Mouse (Mus musculus) limb, embryonic 11.5 days (tissue): Measurements from ENCODE around the gene Slc35f5. TPM values are rescaled to one million over a fixed set of nuclear protein-coding genes. Genes with fewer than 3 reads are reported as not detected.
"Not testable (repeated sequence)": the region's sequence is repeated elsewhere in the genome, so short reads cannot be mapped to it uniquely, and the experiment has no call there.

Experiments used
- ATAC-seq: fragments of 200-750 bp; cut with Nextera tagmentation; 2 replicates; pipeline ENCODE4 v1.8.0; 2017; ENCODE audit warnings: low read depth; ENCODE audit not compliant: insufficient number of reproducible peaks, low FRiP score, low TSS enrichment
- DNase-seq: peaks from one replicate; pipeline ENCODE4 v3.0.0-alpha.2; 2015; ENCODE audit warnings: low spot score
- H3K27ac ChIP-seq: fragments of 300-500 bp; sonication (generic); replicated peaks from 2 replicates; pipeline ENCODE4 v1.5.1; 2014; ENCODE audit warnings: low read depth, mild to moderate bottlenecking, low read length
- H3K27me3 ChIP-seq: fragments of 300-500 bp; sonication (generic); 2 replicates; pipeline ENCODE4 v1.6.1; 2014; ENCODE audit warnings: mild to moderate bottlenecking, low read length, mixed read lengths; ENCODE audit not compliant: control insufficient read depth, insufficient read depth
- H3K36me3 ChIP-seq: fragments of 300-500 bp; sonication (generic); 2 replicates; pipeline ENCODE4 v1.6.1; 2014; ENCODE audit warnings: mild to moderate bottlenecking, low read length, moderate library complexity, mixed read lengths; ENCODE audit not compliant: control insufficient read depth, insufficient read depth
- H3K4me1 ChIP-seq: fragments of 300-500 bp; sonication (generic); 2 replicates; pipeline ENCODE4 v1.6.1; 2014; ENCODE audit warnings: low read length, mixed read lengths; ENCODE audit not compliant: control insufficient read depth, insufficient read depth
- H3K4me2 ChIP-seq: fragments of 300-500 bp; sonication (generic); 2 replicates; pipeline ENCODE4 v1.6.1; 2014; ENCODE audit warnings: low read depth, mild to moderate bottlenecking, moderate library complexity; ENCODE audit not compliant: severe bottlenecking
- H3K4me3 ChIP-seq: fragments of 300-500 bp; sonication (generic); 2 replicates; pipeline ENCODE4 v1.5.1; 2014; ENCODE audit warnings: low read depth, low read length
- H3K9ac ChIP-seq: fragments of 300-500 bp; sonication (generic); 2 replicates; pipeline ENCODE4 v1.6.1; 2014; ENCODE audit warnings: mild to moderate bottlenecking, low read length
- H3K9me3 ChIP-seq: fragments of 300-500 bp; sonication (generic); 2 replicates; pipeline ENCODE4 v1.6.1; 2016; ENCODE audit warnings: low read length; ENCODE audit not compliant: control insufficient read depth
- WGBS: fragments of 180-500 bp; shearing (Covaris S2); extraction: QIAGEN DNeasy Blood & Tissue Kit; methylation state at CpG from one replicate; pipeline ENCODE4 v1.1.7; 2014; 5-methylcytosine and 5-hydroxymethylcytosine counted together
- polyA plus RNA-seq: library from polyadenylated mRNA; unstranded; fragments of >200 nt; fragmentation: Nextera tagmentation; extraction: Ambion mirVana; gene quantifications from 2 replicates; pipeline ENCODE4 v1.2.1, GENCODE M21; 2014

The Slc35f5 gene
- polyA plus RNA-seq, 1 experiment from 2014 or later, result 29.4 TPM

DNA sequence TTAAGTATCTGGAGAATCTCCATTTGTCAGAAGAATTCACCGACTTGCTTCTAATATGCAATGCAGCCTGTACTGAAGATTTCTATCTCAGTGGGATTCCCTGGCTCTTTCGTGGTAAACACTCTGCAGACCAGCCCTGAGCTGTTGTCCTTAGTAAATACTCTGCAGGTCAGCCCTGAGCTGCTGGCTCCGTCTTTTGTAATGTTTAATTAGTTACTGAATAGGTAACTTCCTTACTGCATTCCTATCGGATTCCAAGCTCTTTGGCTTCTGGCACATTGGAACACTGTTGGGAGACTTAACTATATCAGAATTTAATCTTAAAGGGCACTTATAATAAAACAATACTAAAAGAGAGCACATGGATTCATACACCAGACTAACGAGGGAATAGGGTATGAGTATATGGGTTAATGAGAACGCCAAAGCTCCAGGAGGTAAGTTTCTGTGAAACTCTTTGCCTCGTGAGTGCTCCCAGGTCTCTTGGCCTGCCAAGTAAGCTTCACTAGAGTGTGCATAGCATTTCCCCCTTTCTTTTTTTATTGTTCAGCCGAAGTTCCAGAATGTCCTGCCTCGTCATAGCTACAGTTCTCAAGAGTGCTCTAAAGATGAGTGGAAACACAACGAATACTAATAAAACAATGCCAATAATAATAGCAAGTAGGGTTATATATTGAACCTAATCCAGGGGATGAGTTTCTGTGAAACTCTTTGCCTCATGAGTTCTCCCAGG lies 27.0 kb upstream of the Slc35f5 start:
- not testable (repeated sequence) for H3K9ac ChIP-seq, H3K9me3 ChIP-seq, H3K4me3 ChIP-seq, H3K36me3 ChIP-seq, H3K4me2 ChIP-seq, DNase-seq, H3K4me1 ChIP-seq, H3K27me3 ChIP-seq, ATAC-seq, H3K27ac ChIP-seq
- 78% methylated on average over 10 of the region's 10 CpGs for WGBS

DNA sequence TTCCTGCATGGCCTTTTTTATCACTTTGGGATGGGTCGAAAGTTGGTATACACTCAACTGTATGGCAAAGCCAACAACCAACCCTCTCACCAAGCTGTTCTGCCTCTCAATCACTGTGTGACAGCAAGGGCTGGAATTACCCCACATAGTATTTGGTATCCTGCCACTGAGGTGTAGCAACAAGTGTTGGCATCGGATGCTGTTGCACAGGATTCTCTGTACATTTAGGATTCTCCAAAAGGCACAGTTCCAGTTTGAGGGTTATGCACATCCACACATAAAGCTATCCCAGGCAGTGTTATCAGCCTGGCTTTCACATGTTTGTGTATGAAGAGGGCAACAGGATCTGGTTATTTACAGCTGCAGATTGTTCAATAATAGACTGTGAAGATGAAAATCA lies 23.3 kb upstream of the Slc35f5 start:
- no peak overlapping the region for H3K27ac ChIP-seq
- ATAC-seq (no peak), DNase-seq (no peak)
- no peak overlapping the region for H3K9ac ChIP-seq
- H3K36me3 ChIP-seq, result no peaks in the 10 kb centered on the region
- H3K4me2 ChIP-seq, result no peak overlapping the region
- H3K4me3 ChIP-seq, result no peak overlapping the region
- no peaks in the 10 kb centered on the region for H3K4me1 ChIP-seq
- no peaks in the 10 kb centered on the region for H3K27me3 ChIP-seq
- H3K9me3 ChIP-seq, result no peaks in the 10 kb centered on the region
- 87% methylated on average over 2 of the region's 2 CpGs for WGBS

GRCm38 (mm10) chr1:125537776-125538175 lies 22.6 kb upstream of the Slc35f5 start:
- DNase-seq (no peak), ATAC-seq (no peak)
- no peaks in the 10 kb centered on the region for H3K4me1 ChIP-seq
- no peaks in the 10 kb centered on the region for H3K27me3 ChIP-seq
- H3K9me3 ChIP-seq, result no peaks in the 10 kb centered on the region
- H3K4me2 ChIP-seq, result no peak overlapping the region
- no peaks in the 10 kb centered on the region for H3K36me3 ChIP-seq
- no peak overlapping the region for H3K9ac ChIP-seq
- H3K27ac ChIP-seq, result no peak overlapping the region
- WGBS, result 92% methylated on average over 8 of the region's 8 CpGs
- H3K4me3 ChIP-seq, result no peak overlapping the region

- no peak overlapping the region for H3K4me2 ChIP-seq
- H3K27me3 ChIP-seq, result no peaks in the 10 kb centered on the region
- 82% methylated on average over 2 of the region's 2 CpGs for WGBS
- no peak overlapping the region for H3K27ac ChIP-seq
- H3K4me3 ChIP-seq, result no peak overlapping the region
- ATAC-seq, result no peak
- no peaks in the 10 kb centered on the region for H3K36me3 ChIP-seq
- H3K9me3 ChIP-seq, result no peaks in the 10 kb centered on the region
- H3K4me1 ChIP-seq, result no peaks in the 10 kb centered on the region
- DNase-seq, result no peak
- H3K9ac ChIP-seq, result no peak overlapping the region
These were observed 21.1 kb upstream of the Slc35f5 start for GRCm38 (mm10) chr1:125539312-125539711.

DNA sequence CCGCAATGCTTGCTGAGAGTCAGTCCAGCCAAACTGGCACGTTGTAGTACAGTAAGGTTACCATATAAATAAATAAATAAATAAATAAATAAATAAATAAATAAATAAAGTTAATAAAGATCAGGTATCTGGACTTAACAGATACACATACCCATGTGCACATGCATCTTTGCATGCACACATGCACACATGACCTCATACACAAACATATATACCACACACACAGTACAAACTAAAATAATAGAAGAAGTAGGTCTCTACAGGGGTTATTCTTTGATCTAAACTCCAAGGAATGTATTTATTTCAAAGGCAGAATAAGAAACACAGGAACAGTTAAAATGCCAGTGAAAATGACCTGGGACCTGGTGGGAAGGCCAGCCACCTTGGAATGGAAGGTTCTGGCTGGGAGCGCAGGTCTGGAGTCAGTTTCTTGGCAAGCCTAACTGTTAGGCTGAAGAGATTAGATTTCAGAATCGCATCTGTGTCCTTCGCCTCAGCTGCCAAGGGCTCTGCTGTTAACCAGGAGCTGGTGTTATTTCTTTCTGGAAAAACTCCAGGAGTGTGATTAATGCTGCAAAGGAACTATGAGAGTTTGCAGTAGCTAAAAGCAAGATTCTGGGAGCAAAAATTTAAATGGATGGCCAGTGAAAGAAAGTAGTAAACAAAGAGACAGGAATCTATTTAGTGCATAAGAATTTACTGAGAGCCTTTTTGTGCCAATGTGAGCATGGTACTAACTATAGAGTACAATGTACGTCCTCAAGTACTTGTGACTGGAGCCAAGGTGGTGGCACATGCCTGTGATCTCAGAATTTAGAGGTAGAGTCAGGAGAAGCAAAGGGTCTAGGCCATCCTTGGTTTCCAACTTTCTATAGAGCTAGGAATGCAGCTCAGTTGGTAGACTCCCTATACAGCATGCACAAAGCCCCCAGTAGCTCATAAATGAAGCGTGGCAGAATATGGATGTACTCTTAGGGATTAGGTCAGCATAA lies 18.1 kb upstream of the Slc35f5 start:
- H3K4me3 ChIP-seq, result no peak overlapping the region
- WGBS, result 84% methylated on average over 7 of the region's 7 CpGs
- no peaks in the 10 kb centered on the region for H3K27me3 ChIP-seq
- ATAC-seq (no peak), DNase-seq (no peak)
- no peaks in the 10 kb centered on the region for H3K36me3 ChIP-seq
- no peaks in the 10 kb centered on the region for H3K4me1 ChIP-seq
- no peak overlapping the region for H3K27ac ChIP-seq
- H3K9me3 ChIP-seq, result no peaks in the 10 kb centered on the region
- H3K4me2 ChIP-seq, result no peak overlapping the region
- no peak overlapping the region for H3K9ac ChIP-seq

DNA sequence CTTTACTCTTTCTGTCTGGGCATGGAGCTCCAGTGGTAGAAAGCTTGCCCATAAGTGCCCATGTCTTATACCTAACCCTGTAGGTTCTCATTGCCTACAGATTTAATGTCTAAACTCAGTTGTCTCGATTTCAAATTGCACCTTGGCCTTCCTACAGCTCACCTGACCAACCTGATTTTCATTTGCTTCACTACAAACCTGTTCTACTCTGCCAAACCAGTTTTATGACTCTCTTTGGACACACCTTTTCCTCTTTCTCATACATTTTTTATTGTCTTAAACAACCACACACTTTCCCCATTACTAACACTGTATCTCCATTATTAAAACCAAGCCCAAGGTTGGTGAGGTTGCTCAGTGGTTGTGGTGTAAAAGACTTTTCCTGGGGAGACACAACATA lies 10.5 kb upstream of the Slc35f5 start:
- WGBS, result 50% methylated on average over 1 of the region's 1 CpGs
- DNase-seq (no peak), ATAC-seq (no peak)
- no peaks in the 10 kb centered on the region for H3K9me3 ChIP-seq
- H3K4me2 ChIP-seq, result no peak overlapping the region
- H3K4me1 ChIP-seq, result no peaks in the 10 kb centered on the region
- H3K36me3 ChIP-seq, result no peaks in the 10 kb centered on the region
- no peaks in the 10 kb centered on the region for H3K27me3 ChIP-seq
- no peak overlapping the region for H3K27ac ChIP-seq
- no peak overlapping the region for H3K9ac ChIP-seq
- no peak overlapping the region for H3K4me3 ChIP-seq

DNA sequence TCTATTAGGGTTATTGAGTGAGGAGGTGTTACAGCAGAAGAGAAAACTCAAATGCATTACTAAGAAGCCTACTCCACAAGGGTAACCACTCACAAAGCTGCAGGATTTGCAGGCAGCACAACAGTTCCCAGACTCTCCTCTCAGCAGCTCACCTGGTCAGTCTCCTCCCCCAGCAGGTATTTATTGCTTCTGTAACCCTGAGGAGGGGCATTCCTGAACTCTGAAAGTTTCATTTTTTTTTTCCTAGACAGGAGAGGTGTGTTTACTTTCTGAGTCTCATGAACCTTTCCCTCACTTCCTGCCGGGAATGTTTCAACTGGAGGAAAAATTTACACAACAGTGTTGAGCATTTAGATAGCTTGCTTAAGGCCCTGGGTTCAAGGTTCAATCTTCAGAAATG lies 10.0 kb upstream of the Slc35f5 start:
- no peaks in the 10 kb centered on the region for H3K4me1 ChIP-seq
- no peak overlapping the region for H3K27ac ChIP-seq
- no peak overlapping the region for H3K9ac ChIP-seq
- H3K4me2 ChIP-seq, result no peak overlapping the region
- H3K4me3 ChIP-seq, result no peak overlapping the region
- H3K27me3 ChIP-seq, result no peaks in the 10 kb centered on the region
- ATAC-seq (no peak), DNase-seq (no peak)
- no peaks in the 10 kb centered on the region for H3K36me3 ChIP-seq
- no peaks in the 10 kb centered on the region for H3K9me3 ChIP-seq
- 72% methylated on average over 1 of the region's 1 CpGs for WGBS

- H3K9me3 ChIP-seq, result no peaks in the 10 kb centered on the region
- DNase-seq (no peak), ATAC-seq (no peak)
- WGBS, result 84% methylated on average over 2 of the region's 2 CpGs
- no peaks in the 10 kb centered on the region for H3K27me3 ChIP-seq
- H3K27ac ChIP-seq, result no peak overlapping the region
- no peaks in the 10 kb centered on the region for H3K4me1 ChIP-seq
- no peaks in the 10 kb centered on the region for H3K36me3 ChIP-seq
- H3K4me2 ChIP-seq, result no peak overlapping the region
- H3K4me3 ChIP-seq, result no peak overlapping the region
- H3K9ac ChIP-seq, result no peak overlapping the region
These were observed 8.8 kb upstream of the Slc35f5 start for GRCm38 (mm10) chr1:125551564-125551963.
